Mouse (Mus musculus) right cerebral cortex, postnatal 10 days (tissue): Measurements from ENCODE around the gene Zfp988.
"Not testable (repeated sequence)": the region's sequence is repeated elsewhere in the genome, so short reads cannot be mapped to it uniquely, and the experiment has no call there.

Experiments
- DNase-seq, 2 experiments: peaks; one replicate each; pipeline ENCODE4 v3.0.0; 2021; ENCODE audit warnings: low spot score in 2 of 2

Zfp988 gene

DNA sequence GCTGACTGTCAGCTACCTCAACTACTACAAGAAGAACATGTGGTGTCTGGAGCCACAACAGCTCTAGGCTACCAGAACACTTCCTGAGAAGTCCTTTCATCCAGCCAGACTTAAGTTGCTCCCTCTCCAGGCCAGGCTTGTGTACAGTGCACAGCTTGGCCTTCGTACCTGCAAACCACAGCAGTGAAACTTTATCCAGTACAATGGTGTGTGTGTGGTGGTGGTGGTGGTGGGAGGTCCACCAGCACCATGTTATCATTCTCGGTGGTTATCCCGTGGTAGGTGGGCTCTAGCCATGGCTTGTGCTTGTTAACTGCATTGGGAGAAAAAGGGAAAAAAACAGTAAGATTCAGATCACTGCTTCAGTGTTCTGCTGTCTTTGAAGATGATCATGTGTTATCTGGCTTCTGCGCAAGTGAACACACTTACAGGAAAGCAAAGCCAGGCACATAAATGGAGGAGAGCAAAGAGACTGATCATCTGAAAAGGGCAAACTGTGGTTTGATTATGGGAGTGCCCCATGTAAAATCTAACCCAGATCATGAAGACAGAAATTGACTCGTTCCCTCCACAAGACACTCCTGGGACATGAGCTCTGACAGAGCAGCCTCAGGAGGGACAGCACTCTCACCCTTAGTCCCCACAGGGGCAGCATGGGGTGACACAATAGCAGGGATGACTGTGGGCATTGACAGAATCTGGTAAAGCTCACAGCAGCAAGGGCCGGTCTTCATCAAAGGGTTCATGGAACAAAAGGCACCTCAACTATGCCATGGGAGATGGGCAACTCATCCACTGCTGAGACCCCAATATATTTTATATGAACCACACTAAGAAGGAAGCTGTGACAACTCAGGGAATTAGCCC is 37.8 kb downstream of the Zfp988 start:
- DNase-seq: not testable (repeated sequence)

DNA sequence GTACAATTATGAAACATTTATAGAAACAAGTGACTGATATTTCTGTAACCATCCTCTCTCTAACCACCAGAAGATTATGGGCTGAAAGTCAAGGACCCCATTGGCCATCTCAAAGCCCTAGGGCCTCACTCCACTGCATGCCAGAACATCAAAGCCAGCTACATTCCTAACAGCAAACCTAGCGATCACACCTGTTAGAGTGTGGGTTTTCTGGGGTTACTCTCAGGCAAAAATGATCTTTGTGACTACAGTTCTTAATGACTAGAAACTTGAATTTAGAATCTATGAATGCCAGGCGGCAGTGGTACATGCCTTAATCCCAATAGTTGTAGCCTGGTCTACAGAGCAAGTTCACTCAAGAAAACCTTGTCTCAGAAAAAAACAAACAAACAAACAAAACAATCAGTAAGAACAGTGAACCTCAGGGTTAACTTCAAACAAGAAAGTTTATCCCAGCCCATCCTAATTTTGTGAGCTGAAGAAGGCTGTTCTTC is 39.6 kb downstream of the Zfp988 start:
- DNase-seq: not testable (repeated sequence)

DNA sequence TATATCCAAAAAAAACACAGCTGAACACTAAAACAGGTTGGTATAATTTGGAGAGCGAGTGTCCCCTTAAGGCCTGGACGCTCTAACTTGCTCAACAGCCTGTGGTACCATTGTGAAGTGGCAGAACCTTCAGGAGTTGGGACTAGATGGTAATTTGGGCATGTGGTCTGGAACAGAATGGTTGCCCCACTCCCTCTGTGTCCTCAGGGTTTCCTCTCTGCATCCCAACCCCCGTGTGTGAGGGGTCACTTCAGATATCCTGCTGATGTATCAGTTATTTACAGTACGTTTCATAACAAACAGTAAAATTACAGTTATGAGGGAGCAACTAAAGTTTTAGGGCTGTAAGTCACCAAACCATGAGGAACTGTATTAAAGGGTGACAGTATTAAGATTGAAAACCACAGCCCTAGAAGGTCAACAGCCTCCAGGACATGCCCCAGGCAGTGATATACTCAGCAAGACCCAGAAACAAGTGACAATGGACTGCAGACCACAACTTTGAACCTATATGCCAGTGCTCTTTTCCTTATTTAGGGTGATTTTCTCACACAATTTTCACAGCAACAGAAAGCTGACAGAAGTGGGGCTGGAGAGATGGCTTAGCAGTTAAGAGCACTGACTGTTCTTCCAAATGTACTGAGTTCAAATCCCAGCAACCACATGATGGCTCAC is 41.0 kb downstream of the Zfp988 start:
- DNase-seq: not testable (repeated sequence)

DNA sequence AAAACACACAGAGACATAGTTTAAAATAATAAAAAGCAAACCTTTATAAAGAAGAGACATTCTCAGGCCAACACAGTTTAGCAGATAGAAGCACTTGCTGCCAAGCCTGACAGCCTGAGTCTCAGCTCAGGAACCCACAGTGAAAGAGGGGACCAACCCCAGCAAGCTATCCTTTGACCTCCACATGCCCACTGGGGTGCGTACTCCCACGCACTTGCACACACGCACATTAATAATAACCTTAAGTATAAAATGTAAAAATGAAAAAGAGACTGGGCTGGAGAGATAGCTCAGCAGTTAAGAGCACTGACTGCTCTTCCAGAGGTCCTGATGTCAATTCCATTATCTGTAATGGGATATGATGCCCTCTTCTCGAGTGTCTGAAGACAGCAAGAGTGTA is 41.8 kb downstream of the Zfp988 start:
- DNase-seq: not testable (repeated sequence)

DNA sequence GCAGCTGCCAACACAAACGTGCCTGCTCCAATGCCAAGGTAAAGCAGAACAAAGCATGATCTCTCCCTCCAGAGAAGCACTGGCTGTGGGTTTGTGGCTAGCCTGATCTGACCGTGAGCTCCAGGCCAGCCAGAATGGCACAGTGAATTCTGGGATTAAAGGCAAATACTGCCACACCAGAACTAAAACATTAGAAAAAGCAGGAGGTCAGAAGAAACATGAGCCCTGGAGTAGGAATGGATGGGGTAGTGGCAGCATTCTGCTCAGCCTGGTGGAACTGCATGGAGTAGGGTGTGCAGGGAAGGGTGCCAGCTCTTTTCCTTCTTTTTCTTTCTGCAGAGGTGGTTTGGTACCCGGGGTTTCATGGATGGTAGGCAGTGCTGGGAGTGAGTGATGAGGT is 42.4 kb downstream of the Zfp988 start:
- DNase-seq: not testable (repeated sequence)

DNA sequence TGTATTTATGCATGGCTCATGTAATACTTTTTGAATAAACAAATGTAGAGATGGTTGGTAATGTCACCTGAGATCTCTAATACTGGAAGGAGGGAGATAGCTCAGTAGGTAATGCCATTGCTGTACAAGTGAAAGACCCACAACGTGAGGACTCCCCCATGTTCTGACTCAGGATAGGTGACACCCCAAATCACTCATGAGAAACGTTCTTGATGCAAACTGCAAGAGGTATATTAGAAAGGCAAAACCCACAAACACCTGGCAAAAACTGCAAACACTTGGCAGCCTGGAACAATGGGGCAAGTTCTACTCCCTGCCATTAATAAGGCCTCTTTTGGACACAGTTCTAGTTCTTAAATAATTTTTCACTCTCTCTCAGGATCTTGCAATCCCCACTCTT is 42.9 kb downstream of the Zfp988 start:
- not testable (repeated sequence) for DNase-seq

DNA sequence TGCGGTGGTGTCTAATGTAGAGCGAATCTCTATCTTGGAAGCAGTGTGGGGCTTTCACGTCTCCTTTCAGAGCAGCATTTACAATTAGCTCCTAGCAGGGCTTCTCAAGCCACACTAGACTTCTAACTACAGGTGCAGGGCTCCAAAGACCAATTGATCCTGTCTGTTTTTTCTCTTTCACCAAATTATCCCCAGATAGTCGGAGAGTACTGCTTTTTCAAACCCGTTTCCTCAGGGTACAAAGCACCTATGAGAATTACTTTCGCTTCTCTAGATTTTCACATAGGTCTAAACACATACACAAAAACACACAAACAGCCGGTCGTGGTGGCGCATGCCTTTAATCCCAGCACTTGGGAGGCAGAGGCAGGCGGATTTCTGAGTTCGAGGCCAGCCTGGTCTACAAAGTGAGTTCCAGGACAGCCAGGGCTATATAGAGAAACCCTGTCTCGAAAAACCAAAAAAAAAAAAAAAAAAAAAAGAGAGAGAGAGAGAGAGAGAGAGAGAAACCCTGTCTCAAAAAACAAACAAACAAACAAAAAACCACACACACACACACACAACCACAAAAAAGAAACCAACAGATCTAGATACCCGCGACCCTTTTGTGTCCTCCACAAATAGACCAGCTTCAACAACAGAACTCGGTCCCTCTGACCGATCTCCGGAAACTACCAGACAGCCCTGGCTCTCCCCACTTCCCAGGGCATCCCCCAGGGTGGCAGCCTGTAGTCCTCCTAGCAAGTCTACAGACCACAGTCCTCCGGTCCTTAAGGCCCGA is 43.6 kb downstream of the Zfp988 start:
- DNase-seq: not testable (repeated sequence)

DNA sequence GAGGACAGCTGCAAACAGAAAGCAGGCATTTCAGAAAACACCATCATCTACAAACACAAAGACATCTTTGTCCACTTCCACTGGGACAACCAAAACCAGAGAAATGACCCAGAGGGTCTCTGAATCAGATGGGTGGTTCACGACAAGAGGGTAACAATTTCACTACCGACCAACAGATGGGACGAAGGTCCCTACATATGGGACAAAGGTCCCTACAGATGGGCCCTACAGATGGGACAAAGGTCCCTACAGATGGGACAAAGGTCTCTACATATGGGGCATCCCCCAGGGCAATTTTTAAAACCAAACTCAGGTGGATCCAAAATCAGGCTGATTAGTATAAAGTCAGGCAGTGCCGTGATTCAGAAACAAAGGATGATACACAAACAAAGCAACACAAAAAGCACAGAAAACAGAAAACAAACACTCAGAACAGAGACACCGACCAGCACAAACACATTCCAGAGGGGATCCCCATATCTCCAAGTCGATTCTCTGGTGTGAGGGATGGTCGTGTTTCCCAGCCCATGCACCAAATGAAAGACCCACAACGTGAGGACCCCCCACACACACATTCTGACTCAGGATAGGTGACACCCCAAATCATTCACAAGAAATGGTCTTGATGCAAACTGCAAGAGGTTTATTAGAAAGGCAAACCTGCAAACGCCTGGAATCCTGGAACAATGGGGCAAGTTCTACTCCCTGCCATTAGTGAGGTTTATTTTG is 44.4 kb downstream of the Zfp988 start:
- DNase-seq: not testable (repeated sequence)

DNA sequence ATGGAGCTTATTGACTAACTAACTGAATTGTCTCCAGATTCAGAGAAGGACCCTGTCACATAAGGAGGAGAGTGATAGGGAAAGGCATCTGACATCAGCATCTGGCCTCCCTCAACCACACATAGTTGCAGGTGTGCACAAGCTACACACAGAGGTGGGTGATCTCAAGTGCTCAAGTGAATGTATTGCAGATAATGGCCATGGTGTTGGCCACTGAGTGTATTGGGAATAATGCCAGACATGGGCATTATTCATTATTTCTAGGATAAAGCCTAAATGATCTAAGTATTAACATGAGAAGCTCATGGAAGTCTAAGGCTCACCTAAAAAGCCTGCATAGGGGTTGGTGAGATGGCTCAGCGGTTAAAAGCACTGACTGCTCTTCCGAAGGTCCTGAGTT is 45.1 kb downstream of the Zfp988 start:
- not testable (repeated sequence) for DNase-seq

DNA sequence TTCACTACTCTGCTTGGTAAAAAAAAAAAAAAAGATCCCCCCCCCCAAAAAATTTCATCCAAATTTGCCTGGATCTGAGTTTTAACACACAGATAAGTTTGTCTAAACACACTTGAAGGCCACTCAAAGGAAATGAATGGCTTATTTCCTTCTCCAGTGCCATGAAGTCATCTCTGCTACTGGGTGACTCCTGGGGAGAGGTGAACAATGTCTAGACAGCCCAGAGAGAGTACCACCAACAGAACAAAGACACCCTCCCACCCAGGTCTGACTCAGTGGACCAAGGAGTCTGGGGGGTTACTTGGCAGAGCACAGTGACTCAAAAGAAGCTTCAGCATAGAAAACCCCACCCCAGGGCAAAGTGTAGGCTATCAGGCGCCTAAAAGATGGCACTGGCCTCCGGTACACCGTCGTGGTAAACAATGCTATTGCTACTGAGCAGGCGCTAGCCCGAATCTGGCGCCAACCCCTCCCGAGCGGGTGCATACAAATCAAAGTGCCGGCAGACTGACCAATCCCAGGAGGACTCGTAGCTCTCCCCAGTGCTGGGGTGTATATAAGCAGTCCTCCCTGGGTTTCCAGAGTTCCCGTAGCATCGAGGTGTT is 46.0 kb downstream of the Zfp988 start:
- not testable (repeated sequence) for DNase-seq

DNA sequence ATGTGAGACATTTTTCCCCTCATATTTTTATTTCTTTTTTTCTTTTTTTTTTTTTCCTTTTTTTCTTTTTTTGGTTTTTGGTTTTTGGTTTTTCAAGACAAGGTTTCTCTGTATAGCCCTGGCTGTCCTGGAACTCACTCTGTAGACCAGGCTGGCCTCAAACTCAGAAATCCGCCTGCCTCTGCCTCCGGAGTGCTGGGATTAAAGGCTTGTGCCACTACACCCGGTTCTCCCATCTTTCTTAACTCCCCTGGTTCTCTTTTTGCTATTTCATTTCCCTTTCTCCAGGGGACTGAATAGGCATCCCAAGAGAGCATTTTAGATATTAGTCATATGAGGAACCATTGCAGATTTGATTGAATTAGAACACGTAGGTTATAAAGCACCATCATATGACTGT is 48.2 kb downstream of the Zfp988 start:
- DNase-seq: not testable (repeated sequence)

DNA sequence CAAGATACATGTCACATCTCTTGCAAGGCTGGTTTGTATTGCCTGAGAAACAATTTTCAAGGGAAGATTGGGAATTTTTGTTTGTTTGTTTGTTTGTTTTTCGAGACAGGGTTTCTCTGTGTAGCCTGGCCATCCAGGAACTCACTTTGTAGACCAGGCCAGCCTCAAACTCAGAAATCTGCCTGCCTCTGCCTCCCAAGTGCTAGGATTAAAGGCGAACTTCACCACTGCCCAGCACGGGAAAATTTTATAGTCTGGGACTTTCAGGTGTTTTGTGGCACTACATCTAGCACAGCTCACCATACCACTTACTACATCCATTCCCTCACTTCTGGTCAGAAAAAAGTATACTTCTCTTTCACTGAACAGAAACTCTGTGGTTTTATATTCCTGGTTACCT is 50.6 kb downstream of the Zfp988 start:
- DNase-seq: not testable (repeated sequence)

DNA sequence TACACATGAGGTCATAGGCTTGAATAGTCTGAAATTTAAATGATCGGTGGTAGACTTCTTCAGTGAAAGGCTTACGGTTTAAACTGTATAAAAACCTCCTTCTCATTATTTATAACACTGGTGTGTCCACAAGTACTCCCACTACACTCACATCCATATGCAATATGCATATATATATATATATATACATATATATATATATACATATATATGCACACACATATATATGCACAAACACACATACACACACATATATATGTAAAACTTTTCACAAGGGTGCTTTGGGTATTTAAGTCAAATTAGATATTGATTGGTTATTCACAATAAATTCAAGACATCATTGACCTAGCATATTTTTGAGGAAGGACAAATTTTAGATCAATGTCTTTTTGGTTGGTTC is 51.7 kb downstream of the Zfp988 start:
- DNase-seq: not testable (repeated sequence)

DNA sequence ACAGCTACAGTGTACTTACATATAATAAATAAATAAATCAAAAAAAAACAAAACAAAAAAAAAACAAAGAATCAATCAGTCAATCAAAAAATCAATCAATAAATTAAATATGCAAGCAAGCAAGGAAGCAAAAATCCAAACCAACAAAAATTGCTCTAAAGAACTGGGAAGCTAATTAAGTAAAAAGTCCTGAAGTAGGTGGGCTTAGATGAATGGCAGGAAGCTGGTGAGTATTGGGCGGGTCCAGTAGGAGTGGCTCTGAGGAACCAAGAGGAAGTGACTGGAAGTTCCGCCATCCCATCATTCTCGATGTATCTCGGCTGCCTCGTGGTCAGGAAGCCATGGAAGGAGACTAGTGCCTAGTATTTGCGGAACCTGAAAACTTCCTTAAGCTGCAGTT is 55.5 kb downstream of the Zfp988 start, which contains the start of gene Zfp978:
Zfp978 (plus strand) TSS at position 301 of the 400 bp plus-strand sequence.
- DNase-seq: not testable (repeated sequence)

DNA sequence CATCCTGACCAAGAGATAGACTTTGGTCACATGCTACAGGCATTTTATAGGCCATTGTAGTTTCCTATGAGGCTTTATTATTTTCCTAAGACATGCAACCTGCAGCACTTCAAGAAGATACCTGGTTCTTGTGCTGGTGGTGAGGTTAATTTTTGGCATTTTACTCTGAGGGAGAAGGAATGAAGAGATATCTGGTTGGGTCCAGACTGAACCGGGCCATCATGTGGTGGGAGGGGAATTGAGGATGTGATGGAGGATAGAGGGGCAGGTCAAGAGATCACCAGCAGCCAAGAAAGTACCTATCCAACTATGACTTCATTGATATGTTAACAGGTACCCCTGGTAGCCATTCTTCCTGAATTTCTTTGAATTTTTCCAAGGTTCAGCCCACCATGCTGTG is 56.4 kb downstream of the Zfp988 start:
- not testable (repeated sequence) for DNase-seq

DNA sequence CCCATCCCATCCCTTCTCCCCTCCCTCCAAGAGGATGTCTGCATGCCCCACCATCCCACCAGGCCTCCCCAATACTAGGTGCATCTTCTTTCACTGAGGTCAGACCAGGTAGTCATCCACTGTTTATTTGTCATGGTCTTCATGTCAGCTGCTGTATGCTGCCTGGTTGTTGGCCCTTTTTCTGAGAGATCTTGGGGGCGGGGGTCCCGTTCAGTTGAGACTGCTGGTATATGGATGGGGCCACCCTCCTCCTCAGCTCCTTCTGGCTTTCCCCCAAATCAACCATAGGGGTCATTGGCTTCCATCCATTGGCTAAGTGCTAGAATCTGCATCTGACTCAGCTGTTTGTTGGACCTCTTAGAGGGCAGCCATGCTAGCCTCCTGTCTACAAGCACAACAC is 64.1 kb downstream of the Zfp988 start:
- not testable (repeated sequence) for DNase-seq

DNA sequence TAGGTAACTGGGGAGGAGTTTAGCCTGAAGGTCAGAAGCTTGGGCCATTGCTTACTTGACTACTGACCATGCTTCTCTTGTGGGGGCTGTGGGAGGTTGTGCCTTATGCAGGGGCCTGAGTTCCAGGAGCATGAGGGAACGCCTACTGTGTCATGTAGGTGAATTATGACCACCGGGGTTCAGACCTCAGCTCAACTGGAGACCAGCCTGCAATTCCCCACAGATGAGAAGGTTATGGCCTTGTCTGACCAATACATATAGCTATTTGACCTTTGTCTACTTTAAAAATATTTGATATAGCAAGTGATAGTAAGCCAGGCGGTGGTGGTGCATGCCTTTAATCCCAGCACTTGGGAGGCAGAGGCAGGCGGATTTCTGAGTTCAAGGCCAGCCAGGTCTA is 77.7 kb downstream of the Zfp988 start:
- not testable (repeated sequence) for DNase-seq
